Mouse (Mus musculus) 416B (cell line): ENCODE results near the gene Gm498.
A peak's percentile ranks its signal among the peaks of the same experiment; 100 is the strongest.

Source experiments
- DNase-seq: peaks from one replicate; pipeline ENCODE4 v3.0.0; 2011; ENCODE audit warnings: low read depth

The Gm498 gene

DNA sequence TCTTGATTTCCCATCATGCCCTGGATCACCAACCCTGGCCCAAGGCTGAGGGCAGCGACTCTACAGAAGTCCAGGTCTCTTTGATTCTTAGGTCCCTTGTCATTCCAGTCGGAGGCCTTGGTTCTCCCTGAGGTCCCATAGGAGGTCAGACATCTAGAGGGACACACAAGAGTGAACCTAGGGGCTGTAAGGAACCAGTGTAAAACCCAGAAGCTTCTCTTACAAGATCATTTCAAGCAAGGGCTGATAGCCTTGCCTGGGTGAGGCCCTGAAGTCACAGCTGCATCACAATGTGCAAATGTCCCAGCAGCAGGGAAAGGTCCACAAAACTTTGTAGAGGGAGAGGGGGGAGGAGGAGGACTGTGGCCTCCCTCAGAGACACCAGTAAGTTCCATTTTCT lies at the start of gene Gm498:
TSS of gene Gm498 (plus strand) at position 301 of the 400 bp plus-strand sequence.
- no peak for DNase-seq

DNA sequence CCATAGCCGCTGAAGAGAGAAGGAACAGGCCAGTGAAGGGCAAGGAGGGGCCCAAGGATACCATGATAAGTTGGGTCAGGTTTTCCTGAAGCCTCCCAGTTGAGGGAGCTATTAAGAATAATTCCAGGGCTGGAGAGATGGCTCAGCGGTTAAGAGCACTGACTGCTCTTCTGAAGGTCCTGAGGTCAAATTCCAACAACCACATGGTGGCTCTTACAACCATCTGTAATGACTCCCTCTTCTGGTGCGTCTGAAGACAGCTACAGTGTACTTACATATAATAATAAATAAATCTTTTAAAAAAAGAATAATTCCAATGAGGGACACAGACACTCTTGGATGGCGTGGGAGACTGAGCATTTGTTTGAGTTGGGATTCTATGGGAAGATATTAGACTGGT lies 47.4 kb upstream of the Gm498 start:
- no peak for DNase-seq

DNA sequence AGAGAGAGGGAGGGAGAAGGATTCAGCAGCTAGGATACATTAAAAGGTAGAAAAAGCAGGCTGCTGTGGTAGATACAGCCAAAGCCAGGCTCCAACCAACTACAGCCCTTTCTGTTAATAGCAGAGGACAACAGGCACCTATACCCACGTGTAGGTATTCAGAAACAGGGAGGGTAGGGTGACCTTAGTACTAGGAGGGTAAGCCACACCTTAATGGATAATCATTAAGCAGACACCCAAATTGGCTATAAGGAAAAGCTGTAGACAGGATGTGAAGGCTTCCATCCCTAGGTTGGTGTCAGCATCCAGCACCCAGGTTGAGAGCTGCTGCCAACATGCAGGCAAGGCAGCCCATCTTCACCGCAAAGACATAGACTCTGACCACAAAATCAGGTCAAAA lies 45.4 kb upstream of the Gm498 start:
- DNase-seq: no peak

DNA sequence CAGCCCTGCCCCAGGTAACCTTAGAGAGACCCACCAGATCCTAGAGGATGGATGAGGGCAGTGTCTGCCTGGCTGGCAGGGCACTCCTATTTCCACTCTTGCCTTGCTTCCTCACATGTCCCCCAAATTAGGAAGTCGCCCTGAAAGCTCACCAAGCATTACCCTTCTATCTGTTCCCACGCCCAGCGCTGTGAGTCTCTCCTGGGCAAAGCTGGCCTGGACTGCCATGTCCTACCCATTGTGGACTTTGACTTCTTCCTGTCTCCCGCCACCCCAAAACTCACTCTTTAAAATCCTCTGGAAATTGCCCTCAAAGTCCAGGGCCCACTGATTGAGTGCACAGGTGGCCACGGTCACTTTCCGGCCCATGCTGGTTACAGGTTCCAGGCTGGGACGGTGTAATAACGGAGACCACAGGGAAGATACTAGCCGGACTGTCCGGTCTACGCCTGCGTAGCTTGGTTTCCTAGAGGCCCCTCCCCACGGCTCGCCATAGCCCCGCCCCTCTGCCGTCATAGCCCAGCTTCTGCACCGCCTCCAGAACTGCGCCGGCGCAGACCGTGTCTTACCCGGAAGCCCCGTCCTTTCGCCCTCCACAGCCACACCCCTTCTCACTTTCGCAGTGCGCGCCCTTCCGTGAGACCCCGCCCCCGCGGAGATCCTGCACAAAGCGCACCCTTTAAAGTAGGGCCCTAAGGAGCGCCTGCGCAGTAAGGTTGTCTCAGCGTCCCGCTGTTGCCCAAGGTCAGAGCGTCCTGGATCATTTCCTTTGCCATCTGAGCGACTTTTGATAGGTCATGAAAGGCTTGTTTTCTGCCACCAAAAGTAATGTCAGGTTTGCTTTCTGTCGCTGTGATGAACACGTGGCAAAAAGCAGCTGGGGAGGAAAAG lies 44.0 kb upstream of the Gm498 start, which contains the start of the genes Nadsyn1 and Dhcr7:
TSS of gene Nadsyn1 (minus strand) at position 475 of the 891 bp plus-strand sequence.
TSS of gene Dhcr7 (plus strand) at position 771 of the 891 bp plus-strand sequence.
- DNase-seq: peak; percentile 99

DNA sequence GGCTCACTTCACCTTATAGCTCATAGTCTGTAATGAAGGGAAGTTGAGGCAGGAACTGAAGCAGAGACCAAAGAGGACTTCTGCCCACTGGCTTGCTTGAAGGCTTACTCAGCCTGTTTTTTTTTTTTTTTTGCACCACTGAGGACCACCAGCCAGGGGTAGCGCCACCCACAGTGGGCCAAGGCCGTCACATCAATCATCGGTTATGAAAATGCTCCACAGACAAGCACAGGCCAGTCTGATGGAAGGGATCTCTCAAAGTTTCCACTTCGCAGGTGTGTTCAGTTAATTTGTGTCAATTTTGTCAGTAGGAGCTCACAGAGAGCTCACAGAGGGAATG lies 43.4 kb upstream of the Gm498 start:
- no peak for DNase-seq

DNA sequence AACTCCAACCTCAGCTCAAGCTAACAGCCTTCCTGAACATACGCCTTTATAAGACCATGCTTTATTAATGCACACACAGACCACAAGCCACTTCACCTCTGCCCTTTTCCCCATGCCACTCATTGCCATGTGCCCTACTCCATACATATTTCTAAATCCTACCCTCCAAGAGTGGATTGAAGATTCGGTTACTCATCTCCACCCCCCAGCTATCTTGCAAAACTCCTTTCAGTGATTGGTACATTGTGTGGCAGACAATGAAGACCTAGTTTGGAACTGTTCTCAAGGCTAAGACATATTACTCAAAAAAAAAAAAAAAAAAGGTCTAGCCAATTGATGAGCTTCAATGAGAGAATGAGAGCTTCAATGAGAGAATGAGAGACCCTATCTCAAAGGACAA lies 39.7 kb upstream of the Gm498 start:
- peak; percentile 51 for DNase-seq

DNA sequence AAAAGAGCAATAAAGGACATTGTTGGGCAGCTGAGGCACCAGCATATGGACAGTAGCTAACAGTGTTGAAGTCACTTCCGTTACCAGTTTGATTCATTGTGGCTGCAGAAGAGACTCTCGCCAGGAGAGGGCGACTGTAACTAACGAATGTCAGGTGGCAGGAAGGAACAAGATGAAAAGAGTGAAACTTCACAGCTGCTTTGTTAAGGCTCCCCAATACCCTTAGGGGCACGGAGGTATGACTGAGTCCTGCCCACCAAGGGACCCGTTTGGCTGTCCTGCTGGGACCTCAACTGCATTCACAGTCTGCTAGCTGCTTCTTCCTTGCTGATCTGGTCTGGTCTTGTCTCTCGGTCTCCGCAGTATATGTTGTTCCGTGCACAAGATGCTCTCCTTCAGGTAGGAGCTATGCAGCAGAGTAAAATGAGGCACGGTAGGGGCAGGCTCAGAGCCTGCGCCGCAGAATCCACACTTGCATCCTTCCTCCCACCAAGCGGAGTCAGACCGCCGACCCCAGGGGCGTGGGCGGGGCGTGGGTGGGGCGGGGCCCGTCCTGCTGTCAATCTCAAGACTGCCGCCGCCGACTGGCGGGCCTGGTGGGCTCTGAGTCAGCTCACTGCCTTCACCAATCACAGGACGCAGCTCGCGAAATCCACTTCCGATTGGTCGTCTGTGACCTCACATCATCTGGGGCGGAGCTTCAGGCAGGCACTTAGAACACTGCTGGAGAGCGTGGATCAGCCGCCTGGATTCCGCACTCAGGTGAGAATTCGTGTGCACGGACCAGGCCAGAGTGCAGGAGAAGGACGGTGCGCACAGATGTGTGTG lies 36.9 kb upstream of the Gm498 start:
- peak; percentile 99 for DNase-seq

DNA sequence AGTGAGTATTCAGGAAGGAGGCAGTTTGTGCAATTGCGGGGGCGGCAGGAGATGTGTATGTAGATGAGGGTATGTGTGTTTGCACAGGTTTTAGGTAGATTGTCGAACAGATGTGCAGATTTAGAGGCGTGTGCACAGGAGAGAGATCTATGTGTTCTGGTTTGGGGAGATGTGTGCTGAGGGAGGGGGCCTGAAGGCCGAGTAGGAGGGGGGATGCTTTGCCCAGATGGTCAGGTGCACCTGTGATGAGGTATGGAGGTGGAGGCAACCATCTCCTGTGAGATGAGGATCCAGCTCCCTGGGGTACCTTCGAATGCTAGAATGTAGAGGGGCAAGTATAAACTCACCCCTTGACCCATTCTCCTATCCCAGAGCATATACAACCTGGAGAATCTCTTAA lies 36.2 kb upstream of the Gm498 start:
- DNase-seq: no peak

DNA sequence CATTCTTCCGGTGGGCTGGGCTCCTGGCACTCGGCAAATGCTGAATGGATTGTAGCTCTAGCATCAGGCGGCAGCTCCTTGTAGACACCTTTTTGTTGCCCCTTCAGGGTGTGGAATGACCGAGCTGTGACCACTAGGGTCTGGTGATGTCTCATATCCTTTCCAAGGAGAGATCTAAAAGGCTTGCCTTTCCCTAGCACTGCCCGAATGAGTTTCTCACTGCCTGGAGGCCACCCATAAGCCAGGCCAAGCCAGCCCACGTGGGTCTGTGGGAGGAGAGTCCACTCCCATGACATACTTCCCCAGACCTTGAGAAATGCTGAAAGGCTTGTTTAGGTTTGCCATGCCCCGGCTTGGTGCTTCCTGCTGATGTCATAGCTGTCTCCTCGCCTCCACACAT lies 34.4 kb upstream of the Gm498 start:
- DNase-seq: peak; percentile 60

DNA sequence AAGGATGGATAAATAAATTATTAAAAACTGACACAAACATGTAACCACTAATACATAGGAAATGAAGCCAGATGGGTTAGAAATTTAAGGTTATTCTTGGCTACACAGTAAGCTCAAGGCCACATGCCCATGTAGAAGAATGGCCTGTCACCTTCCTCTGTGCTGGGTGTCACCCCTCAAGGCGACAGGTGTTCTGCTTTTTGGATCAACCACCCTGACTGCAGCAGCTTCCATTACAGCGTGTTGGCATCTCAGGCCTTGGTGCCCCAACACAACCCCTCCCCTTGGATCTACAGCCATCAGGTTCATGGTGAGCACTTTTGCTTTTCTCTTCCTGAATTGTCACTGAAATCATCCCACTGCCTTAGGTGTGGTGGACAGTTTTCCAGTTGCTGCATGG lies 34.0 kb upstream of the Gm498 start:
- DNase-seq: no peak

DNA sequence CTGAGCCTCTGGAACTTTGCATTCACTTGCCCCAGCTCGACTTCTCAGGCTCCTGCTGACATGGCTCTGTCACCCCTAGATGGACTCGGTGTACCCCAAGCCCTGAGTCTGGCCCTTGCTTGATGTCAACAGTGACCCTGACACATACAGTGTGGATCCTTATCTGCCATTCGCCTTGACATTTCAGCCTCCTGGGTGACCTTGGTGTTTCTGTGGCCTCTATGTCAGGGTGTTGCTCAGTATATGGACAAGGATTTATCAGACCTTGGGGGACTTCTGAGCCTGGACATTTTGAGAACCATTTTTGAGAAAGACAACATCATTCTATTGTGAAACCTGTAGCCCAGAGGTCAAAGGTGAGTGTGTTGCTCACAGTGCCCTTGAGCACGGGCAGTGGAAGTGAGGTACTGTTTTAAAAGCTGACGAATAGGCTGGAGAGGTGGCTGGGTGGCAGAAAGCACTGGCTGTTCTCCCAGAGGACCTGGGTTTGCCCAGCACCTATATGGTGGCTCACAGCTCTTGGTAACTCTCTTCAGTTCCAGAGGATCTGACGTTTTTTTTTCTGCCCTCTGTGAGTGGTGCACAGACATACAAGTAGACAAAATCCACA lies 33.0 kb upstream of the Gm498 start:
- DNase-seq: no peak

DNA sequence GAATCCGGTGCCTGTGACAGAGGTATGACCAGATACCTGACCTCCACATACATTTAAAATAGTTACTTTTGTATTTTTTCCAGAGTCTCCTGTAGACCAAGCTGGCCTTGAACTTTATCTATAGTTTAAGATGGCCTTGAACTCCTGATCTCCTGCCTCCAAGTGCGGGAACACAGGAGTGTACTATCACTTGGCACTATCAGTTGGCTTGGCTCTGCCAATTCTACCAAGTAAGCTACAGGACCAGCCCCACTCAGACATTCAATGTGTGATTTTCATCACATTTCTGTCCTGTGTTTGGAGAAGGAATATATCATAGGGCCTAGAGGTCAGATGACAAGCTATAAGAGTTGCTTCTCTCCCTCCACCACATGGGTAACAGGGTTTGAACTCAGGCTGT lies 32.3 kb upstream of the Gm498 start:
- no peak for DNase-seq

DNA sequence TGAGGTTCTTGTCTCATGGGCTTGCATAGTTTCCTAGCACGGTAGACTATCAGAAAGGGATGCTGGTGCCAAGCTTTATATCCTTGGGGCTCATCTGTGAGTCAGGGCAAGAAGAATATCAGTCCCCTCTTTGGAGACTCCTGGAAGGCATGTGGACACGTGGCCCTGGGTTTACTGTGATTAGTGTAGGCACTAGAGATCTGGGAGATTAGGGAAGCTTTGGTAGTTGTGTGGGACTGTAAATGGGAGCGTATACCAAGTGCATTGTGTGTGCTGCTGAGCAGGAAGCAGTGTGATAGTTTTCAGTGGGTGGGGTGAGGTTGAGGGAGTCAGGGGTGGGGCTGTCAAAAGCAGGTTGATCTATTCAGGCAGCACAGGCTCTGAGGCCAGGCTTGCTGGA lies 31.7 kb upstream of the Gm498 start:
- no peak for DNase-seq

DNA sequence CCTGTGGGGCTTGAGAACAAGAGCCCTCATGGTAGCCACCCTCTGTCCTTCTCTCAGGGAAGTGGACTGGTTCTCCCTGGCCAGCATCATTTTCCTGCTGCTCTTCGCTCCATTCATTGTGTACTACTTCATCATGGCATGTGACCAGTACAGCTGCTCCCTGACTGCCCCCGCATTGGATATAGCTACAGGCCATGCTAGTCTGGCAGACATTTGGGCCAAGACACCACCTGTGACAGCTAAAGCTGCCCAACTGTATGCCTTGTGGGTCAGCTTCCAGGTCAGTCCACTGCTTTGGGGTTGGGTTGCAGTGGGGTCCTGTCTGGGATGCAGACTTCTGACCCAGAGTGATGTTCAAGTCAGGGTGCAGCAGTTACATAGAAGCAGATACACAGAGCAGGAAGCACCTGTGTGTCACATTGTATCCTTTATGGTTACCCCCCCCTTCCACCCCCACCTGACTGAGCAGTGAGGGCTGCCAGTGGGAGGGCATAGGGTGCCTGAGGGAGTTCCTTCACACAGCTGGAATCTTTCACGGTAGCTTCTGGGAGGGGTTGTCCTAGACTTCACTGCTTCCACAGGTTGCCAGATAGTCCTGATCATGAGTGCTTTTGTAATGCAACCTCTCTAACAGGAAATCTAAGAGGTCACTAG lies 28.8 kb upstream of the Gm498 start:
- DNase-seq: no peak

DNA sequence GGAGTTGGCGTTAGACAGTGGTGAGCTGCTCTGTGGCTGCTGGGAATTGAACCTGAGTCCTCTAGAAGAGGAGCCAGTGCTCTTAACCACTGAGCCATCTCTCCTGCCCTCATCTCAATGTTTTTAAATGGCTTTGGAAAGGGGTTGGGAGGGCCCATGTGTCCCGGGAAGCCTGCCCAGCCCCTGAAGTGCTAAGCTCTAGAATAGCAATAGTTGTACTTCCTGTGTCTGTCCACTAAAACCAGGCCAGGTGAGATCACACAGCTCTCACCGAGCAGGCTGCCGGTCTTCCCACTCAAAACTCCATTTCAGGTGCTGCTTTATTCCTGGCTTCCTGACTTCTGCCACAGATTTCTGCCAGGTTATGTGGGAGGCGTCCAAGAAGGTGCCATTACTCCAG lies 26.5 kb upstream of the Gm498 start:
- no peak for DNase-seq

DNA sequence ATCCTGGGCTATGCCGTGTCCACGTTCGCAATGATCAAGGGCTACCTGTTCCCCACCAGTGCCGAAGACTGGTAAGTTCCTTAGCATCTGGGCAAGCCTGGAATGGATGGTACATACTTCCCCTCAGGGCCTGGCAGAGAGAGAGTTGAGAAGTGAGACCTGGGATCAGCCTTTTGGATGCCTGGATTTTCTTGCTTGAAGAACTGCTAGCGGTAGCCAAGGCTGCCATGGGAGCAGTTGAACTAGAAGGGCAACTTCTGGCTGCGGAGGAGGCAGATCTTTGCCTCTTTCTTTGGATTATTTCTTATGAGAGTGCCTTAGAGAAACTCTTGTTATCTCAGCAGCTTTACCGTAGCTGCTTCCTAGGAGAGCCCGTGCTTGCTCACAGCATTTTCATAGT lies 25.3 kb upstream of the Gm498 start:
- no peak for DNase-seq

DNA sequence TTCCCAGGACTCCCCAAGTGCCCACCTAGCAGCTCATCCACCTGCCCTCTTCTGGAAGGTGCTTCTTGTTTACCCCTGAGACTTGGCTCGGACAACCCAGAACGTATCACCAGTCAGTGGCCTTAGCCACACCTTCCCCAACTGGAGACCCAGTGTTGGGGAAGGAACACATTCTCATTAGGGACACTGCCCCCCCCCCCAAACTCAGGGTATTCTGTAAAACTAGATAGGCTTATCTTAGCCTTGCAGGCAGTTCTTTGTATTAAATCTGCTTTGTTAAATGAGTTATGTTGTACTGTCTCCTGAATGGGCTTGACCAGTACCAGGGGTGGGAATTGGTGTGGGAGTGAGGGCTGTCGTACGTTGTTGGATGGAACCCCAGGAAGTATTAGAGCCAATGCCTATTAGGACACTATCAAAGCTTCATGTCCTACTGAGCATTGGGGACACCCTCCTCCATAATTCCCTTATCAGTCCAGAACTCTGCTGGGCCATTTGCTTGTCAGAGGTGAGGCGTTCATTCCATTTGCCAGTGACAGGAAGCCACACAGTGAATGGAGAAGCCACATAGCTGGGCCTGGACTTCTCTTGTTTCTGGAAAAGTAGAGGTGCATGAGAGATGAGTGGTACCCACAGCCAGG lies 18.4 kb upstream of the Gm498 start:
- no peak for DNase-seq

DNA sequence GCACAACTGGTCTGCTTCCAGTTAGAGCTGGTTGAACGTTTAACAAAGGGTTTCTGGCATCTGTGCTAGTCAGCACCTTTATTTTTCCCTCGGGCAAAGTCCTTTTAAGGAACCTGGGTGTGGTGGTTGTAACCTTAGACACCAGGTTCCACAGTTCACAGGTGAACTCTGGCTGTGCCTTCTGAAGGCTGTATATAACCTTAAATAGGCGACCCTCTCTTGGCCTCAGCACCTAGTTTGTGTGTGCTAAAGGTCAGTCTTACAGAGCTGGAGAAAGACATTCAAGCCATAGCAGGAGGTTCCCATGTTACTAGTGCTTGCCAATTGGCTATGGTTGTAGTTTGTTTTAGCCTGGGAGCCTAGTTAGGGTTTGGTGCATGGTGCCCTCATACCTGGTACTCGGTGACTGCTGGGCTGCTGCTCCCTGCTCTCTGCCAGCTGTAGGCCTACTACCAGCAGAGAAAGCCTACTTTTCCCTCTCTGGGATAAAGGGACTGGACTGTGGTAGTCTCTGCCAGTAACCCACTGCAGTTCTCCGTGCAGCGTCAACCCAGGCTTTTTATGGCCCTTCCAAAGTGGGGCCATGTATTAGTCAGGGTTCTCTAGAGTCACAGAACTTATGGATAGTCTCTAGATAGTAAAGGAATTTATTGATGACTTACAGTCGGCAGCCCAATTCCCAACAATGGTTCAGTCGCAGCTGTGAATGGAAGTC lies 17.7 kb upstream of the Gm498 start:
- no peak for DNase-seq

DNA sequence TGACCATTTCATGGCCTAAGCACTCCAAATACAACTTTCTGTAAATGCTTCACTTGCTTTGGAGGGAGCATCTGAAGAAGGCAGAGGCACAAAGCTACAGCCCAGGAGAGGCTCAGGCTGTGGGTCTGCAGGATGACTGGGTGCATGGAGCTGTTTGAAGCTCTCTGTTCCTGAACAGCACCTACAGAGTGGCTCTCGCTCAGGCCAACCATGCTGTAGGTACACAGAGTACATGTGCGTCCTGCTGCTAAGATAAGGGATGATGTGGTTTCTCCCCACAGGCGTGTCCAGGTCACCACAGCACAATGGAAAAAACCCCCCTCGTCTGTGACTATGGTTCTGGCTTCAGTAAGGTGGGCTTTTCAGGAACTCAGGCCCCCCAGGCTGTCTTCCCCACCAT lies 2.2 kb downstream of the Gm498 start:
- peak; percentile 7 for DNase-seq

DNA sequence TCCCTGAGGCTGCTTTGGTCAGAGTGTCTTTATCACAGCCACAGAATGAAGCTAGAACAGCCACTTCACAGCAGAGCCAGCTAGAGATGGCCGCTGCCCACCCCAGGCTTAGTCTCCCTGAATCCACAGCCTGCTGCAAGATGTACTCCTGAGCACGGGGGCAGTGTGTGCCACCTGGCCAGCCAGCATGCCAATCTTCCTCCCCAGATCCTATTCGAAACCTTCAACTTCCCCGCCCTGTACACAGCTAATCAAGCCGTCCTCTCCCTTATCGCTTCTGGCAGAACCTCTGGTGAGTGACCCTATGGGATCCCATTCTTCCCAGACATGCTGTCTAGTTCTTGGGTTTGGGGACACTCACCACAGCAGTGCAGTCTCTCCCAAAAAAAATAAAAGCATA lies 17.1 kb downstream of the Gm498 start:
- no peak for DNase-seq

DNA sequence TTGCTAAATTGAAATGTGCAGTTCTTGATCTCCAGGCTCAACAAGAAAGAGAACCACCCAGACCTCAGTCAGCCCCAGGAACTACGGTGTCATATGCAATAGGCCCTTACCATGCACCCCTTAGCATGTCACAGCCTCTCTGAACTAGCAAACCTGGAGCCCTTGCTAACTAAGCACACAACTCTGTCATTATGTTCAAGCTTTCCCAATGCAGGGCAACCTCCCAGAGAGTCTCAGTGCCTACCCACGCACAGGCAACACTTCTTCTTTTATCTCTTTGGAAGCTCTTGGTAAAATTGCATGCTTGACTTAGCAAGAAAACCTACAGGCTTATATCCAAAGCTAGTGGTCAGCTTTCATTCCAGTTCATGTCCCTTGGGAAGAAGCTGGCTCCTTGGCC lies 24.5 kb downstream of the Gm498 start:
- DNase-seq: no peak
